8 mouse cellular contexts compared by ENCODE assay signal in the genomic region with DNA sequence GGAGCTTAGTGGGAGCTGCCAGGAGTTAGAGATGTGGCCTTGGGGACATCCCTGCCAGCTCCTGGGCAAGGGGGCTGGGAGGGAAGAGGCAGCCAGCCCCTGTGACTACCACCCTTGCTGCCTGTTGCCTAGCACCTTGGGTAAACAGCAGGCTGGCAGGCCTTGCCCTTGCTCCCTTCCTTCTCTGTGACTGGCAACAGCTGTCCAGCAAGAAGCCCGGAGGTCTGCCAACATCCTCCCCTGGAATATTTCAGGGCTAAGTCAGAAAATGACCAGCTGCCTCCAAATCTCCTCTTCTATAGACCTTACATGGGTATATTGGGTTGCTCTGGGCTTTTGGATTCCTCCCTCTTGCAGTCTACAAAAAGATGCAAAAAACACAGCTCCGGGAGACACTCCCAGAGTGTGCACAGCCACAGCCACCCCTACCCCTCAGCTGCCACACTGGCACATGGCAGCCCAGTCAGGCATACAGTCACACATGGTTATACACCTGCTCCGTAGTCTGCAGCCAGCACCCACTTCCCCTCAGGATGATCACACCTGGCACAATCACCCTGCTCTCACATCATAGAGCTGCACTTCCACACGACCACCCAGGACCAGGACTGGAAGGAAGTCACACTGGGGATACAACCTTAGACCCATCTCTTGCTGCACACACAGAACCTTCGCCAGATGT. TPM values are rescaled to one million over a fixed set of nuclear protein-coding genes. Genes with fewer than 3 reads are reported as not detected.
DNase-seq lines count a peak whose midpoint lies in the region; ATAC-seq and TF ChIP-seq lines count a peak whose summit lies in the region.

No protein-coding gene starts in this region.

- H3K9me3 ChIP-seq in midbrain, embryonic 10.5 days (replicated peaks), result no peaks in the 10 kb centered on the region
- H3K9me3 ChIP-seq in midbrain, embryonic 14.5 days (ENCODE audit: control insufficient read depth, low read length), result no peaks in the 10 kb centered on the region
- H3K9me3 ChIP-seq in limb, embryonic 12.5 days, result no peaks in the 10 kb centered on the region
- no peaks in the 10 kb centered on the region for H3K9me3 ChIP-seq in stomach, postnatal 0 days (ENCODE audit: control insufficient read depth, low read length)
- H3K9me3 ChIP-seq in liver, embryonic 11.5 days (ENCODE audit: control insufficient read depth, low read length), result no peaks in the 10 kb centered on the region

- H3K36me3 ChIP-seq in midbrain, embryonic 10.5 days, result no peaks in the 10 kb centered on the region
- H3K36me3 ChIP-seq in midbrain, embryonic 14.5 days (ENCODE audit: control insufficient read depth, insufficient read depth, low read length), result no peaks in the 10 kb centered on the region
- no peaks in the 10 kb centered on the region for H3K36me3 ChIP-seq in limb, embryonic 12.5 days
- H3K36me3 ChIP-seq in stomach, postnatal 0 days (ENCODE audit: control insufficient read depth, insufficient read depth, low read length), result no peaks in the 10 kb centered on the region
- H3K36me3 ChIP-seq in liver, embryonic 11.5 days (ENCODE audit: control insufficient read depth, insufficient read depth, low read length), result no peaks in the 10 kb centered on the region

- H3K27me3 ChIP-seq in midbrain, embryonic 10.5 days (ENCODE audit: low read depth, poor library complexity, severe bottlenecking), result peaks cover 50% of the 10 kb centered on the region
- peaks cover 13% of the 10 kb centered on the region for H3K27me3 ChIP-seq in midbrain, embryonic 14.5 days (ENCODE audit: control insufficient read depth, insufficient read depth, low read length)
- peaks cover 33% of the 10 kb centered on the region for H3K27me3 ChIP-seq in limb, embryonic 12.5 days
- H3K27me3 ChIP-seq in stomach, postnatal 0 days (ENCODE audit: control insufficient read depth, insufficient read depth, low read length), result no peaks in the 10 kb centered on the region
- H3K27me3 ChIP-seq in liver, embryonic 11.5 days (replicated peaks; ENCODE audit: control insufficient read depth, insufficient read depth, low read length), result peaks cover 35% of the 10 kb centered on the region

- no peak for ATAC-seq in midbrain, embryonic 14.5 days (ENCODE audit: low FRiP score, low TSS enrichment)
- ATAC-seq in limb, embryonic 12.5 days (ENCODE audit: insufficient number of reproducible peaks, insufficient read depth, low FRiP score, low TSS enrichment, low read depth), result peak; percentile 45
- peak; percentile 43 for ATAC-seq in stomach, postnatal 0 days (ENCODE audit: low FRiP score, low TSS enrichment)
- no peak for ATAC-seq in liver, embryonic 11.5 days (replicated peaks; ENCODE audit: low FRiP score)

- no peak overlapping the region for H3K4me2 ChIP-seq in midbrain, embryonic 14.5 days (ENCODE audit: low read length)
- peak overlapping the region; percentile 98 for H3K4me2 ChIP-seq in limb, embryonic 12.5 days
- peak overlapping the region; percentile 92 for H3K4me2 ChIP-seq in stomach, postnatal 0 days (replicated peaks; ENCODE audit: low read depth)
- H3K4me2 ChIP-seq in liver, embryonic 11.5 days, result no peak overlapping the region

- H3K4me3 ChIP-seq in midbrain, embryonic 10.5 days, result peak overlapping the region; percentile 64; the same call in 1 of the 2 replicates
- no peak overlapping the region for H3K4me3 ChIP-seq in midbrain, embryonic 14.5 days (replicated peaks; ENCODE audit: low read depth, low read length)
- H3K4me3 ChIP-seq in limb, embryonic 12.5 days (replicated peaks), result peak overlapping the region; percentile 54
- H3K4me3 ChIP-seq in stomach, postnatal 0 days (ENCODE audit: low read depth, low read length), result peak overlapping the region; percentile 52; the same call in 1 of the 2 replicates
- H3K4me3 ChIP-seq in liver, embryonic 11.5 days (ENCODE audit: low read depth, low read length), result no peak overlapping the region

- TF ChIP-seq CTCF in stomach, postnatal 0 days (IDR thresholded peaks at IDR 0.05; ENCODE audit: low read depth), result no peak

- H3K9ac ChIP-seq in midbrain, embryonic 14.5 days (replicated peaks; ENCODE audit: low read length), result no peak overlapping the region
- 0 out of 2 replicates have a peak overlapping the region, but pooled peaks have one; percentile 63 for H3K9ac ChIP-seq in limb, embryonic 12.5 days (replicated peaks)
- no peak overlapping the region for H3K9ac ChIP-seq in stomach, postnatal 0 days (ENCODE audit: low read length)
- H3K9ac ChIP-seq in liver, embryonic 11.5 days (ENCODE audit: low read depth, low read length), result no peak overlapping the region

- TF ChIP-seq EP300 in stomach, postnatal 0 days (optimal IDR thresholded peaks at IDR 0.05), result no peak

- DNase-seq in midbrain, embryonic 10.5 days (ENCODE audit: low spot score), result no peak
- no peak for DNase-seq in midbrain, embryonic 14.5 days
- DNase-seq in heart, adult 9 months (ENCODE audit: low spot score in 2 of 2), result peak; percentile 28 to 37
- DNase-seq in stomach, postnatal 0 days (ENCODE audit: low spot score), result peak; percentile 31
- no peak for DNase-seq in right cerebral cortex, adult 18-20 months
- no peak for DNase-seq in liver, embryonic 11.5 days (ENCODE audit: low spot score)
- DNase-seq in spleen, postnatal 36 days (ENCODE audit: low spot score in 2 of 2), result no peak

- H3K4me1 ChIP-seq in midbrain, embryonic 10.5 days, result peaks cover 29% of the 10 kb centered on the region
- H3K4me1 ChIP-seq in midbrain, embryonic 14.5 days (ENCODE audit: control insufficient read depth, insufficient read depth, low read length), result peaks cover 9% of the 10 kb centered on the region; the same call in 1 of the 2 replicates
- H3K4me1 ChIP-seq in limb, embryonic 12.5 days (replicated peaks), result peaks cover 17% of the 10 kb centered on the region; the same call in 1 of the 2 replicates
- H3K4me1 ChIP-seq in stomach, postnatal 0 days (replicated peaks; ENCODE audit: control insufficient read depth, insufficient read depth), result 0 out of 2 replicates have a peak, but pooled peaks cover 2% of the 10 kb centered on the region
- peaks cover 13% of the 10 kb centered on the region for H3K4me1 ChIP-seq in liver, embryonic 11.5 days (replicated peaks; ENCODE audit: control insufficient read depth, insufficient read depth, low read length)

- H3K27ac ChIP-seq in midbrain, embryonic 10.5 days (replicated peaks), result no peak overlapping the region
- no peak overlapping the region for H3K27ac ChIP-seq in midbrain, embryonic 14.5 days (replicated peaks; ENCODE audit: low read depth, low read length)
- no peak overlapping the region for H3K27ac ChIP-seq in limb, embryonic 12.5 days
- H3K27ac ChIP-seq in stomach, postnatal 0 days (replicated peaks), result peak overlapping the region; percentile 67
- no peak overlapping the region for H3K27ac ChIP-seq in liver, embryonic 11.5 days (ENCODE audit: low read depth, low read length)

- WGBS in midbrain, embryonic 10.5 days, result 73% methylated on average over 5 of the region's 5 CpGs
- 67% methylated on average over 5 of the region's 5 CpGs for WGBS in midbrain, embryonic 14.5 days
- 65% methylated on average over 5 of the region's 5 CpGs for WGBS in limb, embryonic 12.5 days
- 36% methylated on average over 5 of the region's 5 CpGs for WGBS in stomach, postnatal 0 days
- WGBS in liver, embryonic 11.5 days, result 59% methylated on average over 5 of the region's 5 CpGs

RNA-seq across cellular contexts. Expression of a gene that starts 1.3 kb away (rescaled TPM):
- 0.30 and 0.47 TPM in 2 replicates for polyA plus RNA-seq in midbrain, embryonic 10.5 days (2016; fragmentation: Nextera tagmentation; extraction: Ambion mirVana)
- polyA plus RNA-seq in midbrain, embryonic 14.5 days (2014; fragmentation: Nextera tagmentation; extraction: Ambion mirVana), result 0.34 and 0.54 TPM in 2 replicates
- polyA plus RNA-seq in limb, embryonic 12.5 days (2016; fragmentation: Nextera tagmentation; extraction: Ambion mirVana), result 1.2 and 1.9 TPM in 2 replicates
- 2.9 and 3.2 TPM in 2 replicates for polyA plus RNA-seq in stomach, postnatal 0 days (2015; fragmentation: Nextera tagmentation; extraction: Ambion mirVana)
- polyA plus RNA-seq in liver, embryonic 11.5 days (2014; fragmentation: Nextera tagmentation; extraction: Ambion mirVana), result 0.36 and 0.40 TPM in 2 replicates

RNA-seq across cellular contexts. Expression of a gene that starts 24.9 kb away (rescaled TPM):
- polyA plus RNA-seq in midbrain, embryonic 10.5 days (2016; fragmentation: Nextera tagmentation; extraction: Ambion mirVana), result 2.7 and 3.7 TPM in 2 replicates
- polyA plus RNA-seq in midbrain, embryonic 14.5 days (2014; fragmentation: Nextera tagmentation; extraction: Ambion mirVana), result 7.0 and 8.4 TPM in 2 replicates
- polyA plus RNA-seq in limb, embryonic 12.5 days (2016; fragmentation: Nextera tagmentation; extraction: Ambion mirVana), result 4.6 and 5.1 TPM in 2 replicates
- 9.6 and 10.3 TPM in 2 replicates for polyA plus RNA-seq in stomach, postnatal 0 days (2015; fragmentation: Nextera tagmentation; extraction: Ambion mirVana)
- 1.2 and 1.6 TPM in 2 replicates for polyA plus RNA-seq in liver, embryonic 11.5 days (2014; fragmentation: Nextera tagmentation; extraction: Ambion mirVana)

RNA-seq across cellular contexts. Expression of a gene that starts 49.0 kb away (rescaled TPM):
- 522 and 529 TPM in 2 replicates for polyA plus RNA-seq in midbrain, embryonic 10.5 days (2016; fragmentation: Nextera tagmentation; extraction: Ambion mirVana)
- polyA plus RNA-seq in midbrain, embryonic 14.5 days (2014; fragmentation: Nextera tagmentation; extraction: Ambion mirVana), result 280 and 349 TPM in 2 replicates
- 577 and 606 TPM in 2 replicates for polyA plus RNA-seq in limb, embryonic 12.5 days (2016; fragmentation: Nextera tagmentation; extraction: Ambion mirVana)
- 149 and 153 TPM in 2 replicates for polyA plus RNA-seq in stomach, postnatal 0 days (2015; fragmentation: Nextera tagmentation; extraction: Ambion mirVana)
- 318 and 355 TPM in 2 replicates for polyA plus RNA-seq in liver, embryonic 11.5 days (2014; fragmentation: Nextera tagmentation; extraction: Ambion mirVana)

RNA-seq across cellular contexts. Expression of a gene that starts 49.4 kb away (rescaled TPM):
- 48.3 and 49.6 TPM in 2 replicates for polyA plus RNA-seq in midbrain, embryonic 10.5 days (2016; fragmentation: Nextera tagmentation; extraction: Ambion mirVana)
- polyA plus RNA-seq in midbrain, embryonic 14.5 days (2014; fragmentation: Nextera tagmentation; extraction: Ambion mirVana), result 22.9 and 26.3 TPM in 2 replicates
- 45.0 and 48.8 TPM in 2 replicates for polyA plus RNA-seq in limb, embryonic 12.5 days (2016; fragmentation: Nextera tagmentation; extraction: Ambion mirVana)
- polyA plus RNA-seq in stomach, postnatal 0 days (2015; fragmentation: Nextera tagmentation; extraction: Ambion mirVana), result 41.7 and 42.5 TPM in 2 replicates
- polyA plus RNA-seq in liver, embryonic 11.5 days (2014; fragmentation: Nextera tagmentation; extraction: Ambion mirVana), result 42.2 and 53.9 TPM in 2 replicates

Comparison
In these comparisons a context has a peak if more than half of its experiments do, and no peak if none do; other contexts are left out.
1. H3K4me3 ChIP-seq: peak in midbrain, embryonic 10.5 days (single experiment), limb, embryonic 12.5 days (single experiment) and stomach, postnatal 0 days (single experiment); none in midbrain, embryonic 14.5 days (single experiment) and liver, embryonic 11.5 days (single experiment).
2. DNase-seq: peak in heart, adult 9 months (2 of 2) and stomach, postnatal 0 days (single experiment); none in midbrain, embryonic 10.5 days (single experiment), midbrain, embryonic 14.5 days (single experiment), right cerebral cortex, adult 18-20 months (single experiment), liver, embryonic 11.5 days (single experiment) and spleen, postnatal 36 days (0 of 2).
3. ATAC-seq: peak in limb, embryonic 12.5 days (single experiment) and stomach, postnatal 0 days (single experiment); none in midbrain, embryonic 14.5 days (single experiment) and liver, embryonic 11.5 days (single experiment).
4. H3K4me2 ChIP-seq: peak in limb, embryonic 12.5 days (single experiment) and stomach, postnatal 0 days (single experiment); none in midbrain, embryonic 14.5 days (single experiment) and liver, embryonic 11.5 days (single experiment).